Mouse (Mus musculus) ES-E14 (cell line): Measurements from ENCODE around the gene Stn1. TPM values are rescaled to one million over a fixed set of nuclear protein-coding genes. Genes with fewer than 3 reads are reported as not detected.
A peak's percentile ranks its signal among the peaks of the same experiment; 100 is the strongest.

Experiments
- DNase-seq: peaks from one replicate; pipeline ENCODE4 v3.0.0-alpha.2; 2013; ENCODE audit warnings: low read depth, low spot score
- H3K27ac ChIP-seq: 2 replicates; pipeline ENCODE4 v1.5.1; 2012; ENCODE audit warnings: low read depth, mild to moderate bottlenecking, low read length, moderate library complexity, mixed read lengths; ENCODE audit not compliant: poor library complexity, insufficient read depth, severe bottlenecking
- H3K36me3 ChIP-seq: 2 replicates; pipeline ENCODE4 v1.6.1; 2012; ENCODE audit warnings: mild to moderate bottlenecking, low read length, moderate library complexity, mixed read lengths; ENCODE audit not compliant: control insufficient read depth, poor library complexity, insufficient read depth, severe bottlenecking
- H3K4me1 ChIP-seq, 2 experiments: fragments of 150-350 bp in 1 of 2; sonication (generic) in 1 of 2; 2 replicates each; pipeline ENCODE4 v1.6.1; 2012; ENCODE audit warnings: low read length in 2 of 2, mild to moderate bottlenecking in 1 of 2, mixed read lengths in 1 of 2; ENCODE audit not compliant: control insufficient read depth in 2 of 2, insufficient read depth in 2 of 2, poor library complexity in 1 of 2
- H3K4me3 ChIP-seq, 2 experiments: fragments of 150-350 bp in 1 of 2; sonication (generic) in 1 of 2; 2 replicates each; pipeline ENCODE4 v1.5.1; 2012; ENCODE audit warnings: low read length in 2 of 2, low read depth in 1 of 2, mild to moderate bottlenecking in 1 of 2, mixed read lengths in 1 of 2; ENCODE audit not compliant: insufficient read depth in 1 of 2, poor library complexity in 1 of 2, severe bottlenecking in 1 of 2
- H3K9ac ChIP-seq: 2 replicates; pipeline ENCODE4 v1.6.1; 2012; ENCODE audit warnings: low read depth, mild to moderate bottlenecking, low read length, mixed read lengths; ENCODE audit not compliant: poor library complexity, insufficient read depth, severe bottlenecking
- H3K9me3 ChIP-seq: fragments of 150-350 bp; sonication (generic); 2 replicates; pipeline ENCODE4 v1.6.1; 2012; ENCODE audit warnings: low read depth, mild to moderate bottlenecking, low read length; ENCODE audit not compliant: control insufficient read depth, insufficient read depth
- CHD2 ChIP-seq: IDR thresholded peaks from 2 replicates; pipeline ENCODE4 v1.6.1; 2014; ENCODE audit warnings: mild to moderate bottlenecking, low read depth, low read length, inconsistent platforms
- HCFC1 ChIP-seq: IDR thresholded peaks from 2 replicates; pipeline ENCODE4 v1.6.1; 2012; ENCODE audit warnings: low read length, inconsistent platforms, borderline replicate concordance; ENCODE audit not compliant: insufficient read depth
- MAFK ChIP-seq: IDR thresholded peaks from 2 replicates; pipeline ENCODE4 v1.6.1; 2014; ENCODE audit warnings: mild to moderate bottlenecking, low read depth, low read length, inconsistent platforms; ENCODE audit not compliant: insufficient read depth
- ZC3H11A ChIP-seq: IDR thresholded peaks from 2 replicates; pipeline ENCODE4 v1.6.1; 2012; ENCODE audit warnings: low read depth, mild to moderate bottlenecking, inconsistent platforms, low read length, borderline replicate concordance
- ZNF384 ChIP-seq: IDR thresholded peaks from 2 replicates; pipeline ENCODE4 v1.6.1; 2012; ENCODE audit warnings: low read depth, low read length, inconsistent platforms
- in situ Hi-C, 2 experiments: fragments of 600-800 bp; cut with MboI; formaldehyde crosslinking; loops; one replicate each; pipeline ENCODE4 v1.15.1; 2025; ENCODE audit warnings: low sequenced_read_pairs in 2 of 2, inconsistent platforms in 1 of 2; ENCODE audit not compliant: unreplicated experiment in 2 of 2
- total RNA-seq: library from RNA; depleted of rRNA; stranded (reverse); fragments of 300-350 nt; gene quantifications from 2 replicates; pipeline ENCODE4 v1.2.3, GENCODE M21; 2012

The Stn1 gene
- total RNA-seq, 1 experiment: 22.9 TPM

DNA sequence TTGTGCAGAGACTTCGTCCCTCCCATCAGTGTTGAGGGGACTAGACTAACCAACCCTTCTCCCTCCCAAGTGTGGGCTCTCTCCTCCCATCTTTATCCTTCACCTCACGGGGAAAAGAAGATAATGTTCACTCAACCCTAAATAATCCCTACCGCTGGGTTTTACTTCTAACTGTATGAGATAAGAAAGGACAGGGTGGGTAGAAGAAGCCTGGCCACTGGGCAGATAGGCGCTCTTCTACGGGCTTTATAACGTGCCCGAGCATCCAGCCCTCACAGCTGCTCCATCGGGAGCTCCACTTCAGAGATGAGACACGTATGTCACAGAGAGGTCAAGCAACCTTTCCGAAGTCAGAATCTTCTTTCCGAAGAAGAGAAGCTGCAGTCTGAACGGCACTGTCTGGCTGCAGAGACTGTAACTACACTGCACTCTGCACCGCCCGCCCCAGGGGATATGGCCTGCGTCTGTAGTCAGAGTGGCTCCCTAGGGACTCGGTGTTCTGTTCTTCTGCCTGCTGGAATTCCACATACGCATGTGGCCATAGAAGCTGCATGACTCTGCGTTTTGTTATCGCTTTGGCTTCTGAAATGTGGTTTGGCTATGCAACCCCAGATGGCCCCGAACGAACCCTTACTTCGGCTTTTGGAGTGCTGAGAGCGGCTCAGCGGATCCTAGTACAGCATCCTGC is 18.7 kb downstream of the Stn1 start:
- Histone ChIP-seq H3K9me3 (no peaks in the 10 kb centered on the region), H3K27ac (no peak overlapping the region), H3K4me1 (peaks cover 0 to 5% of the 10 kb centered on the region in 2 experiments; a peak in 1 of 4 replicates), H3K9ac (no peak overlapping the region), H3K4me3 (no peak overlapping the region), H3K36me3 (peaks cover 28% of the 10 kb centered on the region)
- DNase-seq: no peak
- in situ Hi-C loops: loop anchor here in 1 of 2 experiments (25.0 kb wide), 1 partner anchor 294 kb away; no protein-coding TSS in a partner anchor
- TF ChIP-seq CHD2 (no peak), MAFK (0 out of 2 replicates have a peak, but pooled peaks have one; percentile 36)

DNA sequence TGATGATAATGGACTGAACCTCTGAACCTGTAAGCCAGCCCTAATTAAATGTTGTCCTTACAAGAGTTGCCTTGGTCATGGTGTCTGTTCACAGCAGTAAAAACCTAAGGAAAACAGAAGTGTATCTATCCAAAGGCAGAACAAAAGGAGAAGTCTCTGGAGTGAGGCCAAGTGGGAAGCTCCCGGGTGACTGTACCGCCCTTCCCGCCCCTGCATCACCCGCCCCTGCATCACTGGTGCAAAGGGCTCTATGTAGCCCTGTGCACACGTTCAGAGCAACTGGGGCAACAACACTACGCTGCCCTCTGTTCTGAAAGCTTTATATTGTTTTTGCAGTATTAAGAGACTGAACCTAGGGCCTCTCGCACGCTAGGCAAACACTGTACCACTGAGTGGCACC is 19.7 kb downstream of the Stn1 start:
- Histone ChIP-seq H3K9ac (no peak overlapping the region), H3K9me3 (no peaks in the 10 kb centered on the region), H3K4me3 (no peak overlapping the region), H3K36me3 (peaks cover 27% of the 10 kb centered on the region), H3K27ac (no peak overlapping the region), H3K4me1 (peaks cover 0 to 8% of the 10 kb centered on the region in 2 experiments; a peak in 1 of 4 replicates)
- in situ Hi-C loops: loop anchor here in 1 of 2 experiments (25.0 kb wide), 1 partner anchor 295 kb away; no protein-coding TSS in a partner anchor
- no peak for DNase-seq
- TF ChIP-seq ZNF384 (no peak), HCFC1 (no peak), ZC3H11A (no peak), CHD2 (no peak), MAFK (no peak)

DNA sequence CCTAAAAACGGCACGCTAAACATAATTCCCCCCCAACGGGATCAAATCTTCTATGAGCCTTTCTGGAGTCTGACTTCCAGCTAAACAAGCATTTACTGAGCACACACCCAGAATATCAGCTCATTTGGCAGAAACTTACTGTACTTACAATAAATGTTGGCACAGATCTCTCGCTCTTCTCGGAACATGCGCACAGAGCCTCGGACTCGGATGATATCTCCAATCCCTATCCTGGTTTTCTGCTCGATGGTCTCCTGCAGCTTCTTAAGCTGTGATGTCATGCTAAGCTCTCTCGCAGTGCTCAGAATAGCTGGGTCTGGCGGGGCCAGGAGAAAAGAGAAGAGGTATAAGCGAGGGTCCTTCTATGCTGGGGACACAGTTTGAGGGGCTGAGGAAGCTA is 20.4 kb downstream of the Stn1 start:
- no peaks in the 10 kb centered on the region for H3K9me3 ChIP-seq
- H3K36me3 ChIP-seq: peaks cover 22% of the 10 kb centered on the region
- no peak for TF ChIP-seq CHD2
- TF ChIP-seq ZC3H11A: no peak
- TF ChIP-seq HCFC1: no peak
- TF ChIP-seq ZNF384: no peak
- no peak for TF ChIP-seq MAFK
- DNase-seq: no peak
- in situ Hi-C loops: loop anchor here in 1 of 2 experiments (25.0 kb wide), 1 partner anchor 295 kb away; no protein-coding TSS in a partner anchor
- no peak overlapping the region for H3K4me3 ChIP-seq
- H3K9ac ChIP-seq: no peak overlapping the region
- H3K4me1 ChIP-seq: peaks cover 0 to 8% of the 10 kb centered on the region in 2 experiments; a peak in 1 of 4 replicates
- no peak overlapping the region for H3K27ac ChIP-seq

DNA sequence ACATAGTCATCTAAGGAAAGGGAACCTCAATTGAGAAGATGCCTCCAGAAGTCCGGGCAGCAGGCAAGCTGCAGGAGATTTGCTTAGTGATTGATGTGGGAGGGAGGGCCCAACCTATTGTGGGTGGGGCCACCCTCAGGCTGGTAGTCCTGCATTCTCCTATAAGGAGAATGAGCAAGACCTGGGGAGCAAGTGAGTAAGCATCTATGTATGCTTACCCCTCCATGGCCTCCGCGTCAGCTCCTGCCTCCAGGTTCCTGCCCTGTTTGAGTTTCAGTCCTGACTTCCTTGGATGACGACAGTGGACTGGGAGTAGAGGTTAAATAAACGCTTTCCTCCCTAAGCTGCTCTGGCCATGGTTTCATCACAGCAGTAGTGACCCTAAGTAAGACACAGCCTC is 22.2 kb downstream of the Stn1 start:
- H3K4me1 ChIP-seq: peaks cover 0 to 16% of the 10 kb centered on the region in 2 experiments; a peak in 2 of 4 replicates
- TF ChIP-seq MAFK (no peak), HCFC1 (no peak), ZC3H11A (no peak), ZNF384 (no peak), CHD2 (no peak)
- no peak for DNase-seq
- H3K36me3 ChIP-seq: peaks cover 17% of the 10 kb centered on the region
- in situ Hi-C loops: loop anchor here in 1 of 2 experiments (25.0 kb wide), 1 partner anchor 297 kb away; no protein-coding TSS in a partner anchor
- H3K9ac ChIP-seq: no peak overlapping the region
- H3K4me3 ChIP-seq: no peak overlapping the region
- no peak overlapping the region for H3K27ac ChIP-seq
- H3K9me3 ChIP-seq: no peaks in the 10 kb centered on the region
